Mouse (Mus musculus): ENCODE data around the gene Tmem126a. TPM values are rescaled to one million over a fixed set of nuclear protein-coding genes. Genes with fewer than 3 reads are reported as not detected.

The Tmem126a gene
- polyA plus RNA-seq (2014; fragmentation: Illumina TruSeq; extraction: RNeasy Lipid Tissue Mini Kit (QIAGEN cat#74804); ENCODE audit: low replicate concordance), result 168 TPM

GRCm38 (mm10) chr7:90456845-90457468, at the start of gene Tmem126a:
TSS of gene Tmem126a (minus strand) at chr7:90457229.

GRCm38 (mm10) chr7:90476313-90477245, 19.6 kb upstream of the Tmem126a start, which contains the start of gene Dlg2:
TSS of gene Dlg2 (plus strand) at chr7:90476672.

GRCm38 (mm10) chr7:90475793-90476312, 18.8 kb upstream of the Tmem126a start, which contains the start of gene Tmem126b:
TSS of gene Tmem126b (minus strand) at chr7:90476001.

GRCm38 (mm10) chr7:90442518-90443080, 14.4 kb downstream of the Tmem126a start, which contains the start of gene Crebzf:
TSS of gene Crebzf (plus strand) at chr7:90442729.

GRCm38 (mm10) chr7:90426020-90427001, 30.7 kb downstream of the Tmem126a start, which contains the start of gene Ccdc89:
TSS of gene Ccdc89 (plus strand) at chr7:90426577.

Other genes with a start within 250 kb of the Tmem126a start
- 0.30 TPM for gene Ccdc83, start 191.5 kb downstream of the Tmem126a start, polyA plus RNA-seq (2014; fragmentation: Illumina TruSeq; extraction: RNeasy Lipid Tissue Mini Kit (QIAGEN cat#74804); ENCODE audit: low replicate concordance)
- gene Sytl2, start 155.0 kb downstream of the Tmem126a start, polyA plus RNA-seq (2014; fragmentation: Illumina TruSeq; extraction: RNeasy Lipid Tissue Mini Kit (QIAGEN cat#74804); ENCODE audit: low replicate concordance), result 27.4 TPM
- 0.59 TPM for gene Ccdc89, start 30.7 kb downstream of the Tmem126a start, polyA plus RNA-seq (2014; fragmentation: Illumina TruSeq; extraction: RNeasy Lipid Tissue Mini Kit (QIAGEN cat#74804); ENCODE audit: low replicate concordance)
- 142 TPM for gene Crebzf, start 14.5 kb downstream of the Tmem126a start, polyA plus RNA-seq (2014; fragmentation: Illumina TruSeq; extraction: RNeasy Lipid Tissue Mini Kit (QIAGEN cat#74804); ENCODE audit: low replicate concordance)
- gene Tmem126b, start 18.8 kb upstream of the Tmem126a start, polyA plus RNA-seq (2014; fragmentation: Illumina TruSeq; extraction: RNeasy Lipid Tissue Mini Kit (QIAGEN cat#74804); ENCODE audit: low replicate concordance), result 53.4 TPM
- 1.7 TPM for gene Dlg2, start 19.4 kb upstream of the Tmem126a start, polyA plus RNA-seq (2014; fragmentation: Illumina TruSeq; extraction: RNeasy Lipid Tissue Mini Kit (QIAGEN cat#74804); ENCODE audit: low replicate concordance)